Mouse (Mus musculus): ENCODE results near the gene Tspo. TPM values are rescaled to one million over a fixed set of nuclear protein-coding genes. Genes with fewer than 3 reads are reported as not detected.
A peak's percentile ranks its signal among the peaks of the same experiment; 100 is the strongest.

Gene Tspo
- total RNA-seq, 2 experiments from 2014 or later, result 51.5 to 74.4 TPM

- ATAC-seq (replicated peaks; ENCODE audit: low FRiP score, poor library complexity, severe bottlenecking), result no peak
Observed at GRCm38 (mm10) chr15:83575543-83575942, 12.2 kb downstream of the Tspo start.

GRCm38 (mm10) chr15:83576651-83577050, 13.3 kb downstream of the Tspo start:
- no peak for ATAC-seq (replicated peaks; ENCODE audit: low FRiP score, poor library complexity, severe bottlenecking)

GRCm38 (mm10) chr15:83582931-83583330, 19.5 kb downstream of the Tspo start:
- ATAC-seq (replicated peaks; ENCODE audit: low FRiP score, poor library complexity, severe bottlenecking), result no peak

DNA sequence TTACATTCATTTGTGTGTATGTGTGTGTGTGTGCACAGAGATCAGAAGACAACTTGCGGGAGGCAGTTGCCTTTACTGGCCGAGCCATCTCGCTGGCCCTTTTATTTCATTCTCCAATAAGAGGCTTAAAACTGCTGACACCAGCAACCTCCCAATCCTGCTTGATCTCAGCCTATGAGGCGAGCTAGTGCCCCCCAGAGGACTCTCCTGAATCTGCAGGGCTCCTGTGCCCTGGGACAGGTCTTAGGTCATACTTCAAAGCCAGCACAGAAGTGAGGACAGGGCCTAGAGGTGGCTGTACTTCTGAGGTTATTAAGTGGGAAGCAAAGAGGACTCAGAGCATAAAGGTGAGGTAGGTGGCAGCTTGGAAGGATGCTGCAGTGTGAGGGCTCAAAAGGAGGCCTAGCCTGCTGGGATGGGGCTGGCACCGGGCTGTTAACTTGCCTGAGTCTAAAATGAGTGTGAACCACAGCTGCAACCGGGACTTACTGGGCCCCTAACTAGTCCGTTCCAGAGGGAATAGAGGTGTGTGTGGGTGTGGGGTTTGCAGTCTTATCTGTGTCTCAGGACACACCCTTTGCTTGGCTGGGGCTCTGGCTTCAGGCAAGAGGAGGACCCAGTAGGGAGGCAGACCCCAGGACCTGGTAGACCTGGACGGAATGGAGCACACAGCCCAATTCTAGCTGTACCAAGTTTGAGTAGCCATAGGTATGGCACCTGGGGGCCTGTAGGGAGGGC, 20.2 kb downstream of the Tspo start:
- peak; percentile 79 for ATAC-seq (replicated peaks; ENCODE audit: low FRiP score, poor library complexity, severe bottlenecking)

DNA sequence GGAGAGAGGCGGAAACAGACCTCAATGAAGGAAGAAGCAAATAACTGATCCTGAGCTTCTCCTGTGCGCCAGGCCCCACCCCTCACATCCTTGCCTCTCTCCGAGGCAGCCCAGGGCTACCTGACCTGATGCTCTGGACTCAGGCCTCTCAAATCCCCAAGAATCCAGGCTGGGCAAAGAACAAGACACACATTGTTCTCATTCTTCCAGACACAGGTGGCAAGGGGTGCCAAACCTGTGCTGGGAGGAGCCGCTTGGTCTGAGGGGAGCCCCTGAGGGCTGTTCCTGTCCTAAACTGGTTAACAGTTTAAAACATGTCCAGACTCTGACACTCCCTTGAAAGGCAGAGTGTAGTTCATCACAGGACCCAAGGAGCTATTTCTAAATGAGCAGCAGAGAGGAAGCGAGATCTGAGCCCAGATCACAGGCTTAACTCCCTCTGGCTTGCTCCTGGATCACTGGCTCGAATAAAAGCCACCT, 21.4 kb downstream of the Tspo start:
- no peak for ATAC-seq (replicated peaks; ENCODE audit: low FRiP score, poor library complexity, severe bottlenecking)

DNA sequence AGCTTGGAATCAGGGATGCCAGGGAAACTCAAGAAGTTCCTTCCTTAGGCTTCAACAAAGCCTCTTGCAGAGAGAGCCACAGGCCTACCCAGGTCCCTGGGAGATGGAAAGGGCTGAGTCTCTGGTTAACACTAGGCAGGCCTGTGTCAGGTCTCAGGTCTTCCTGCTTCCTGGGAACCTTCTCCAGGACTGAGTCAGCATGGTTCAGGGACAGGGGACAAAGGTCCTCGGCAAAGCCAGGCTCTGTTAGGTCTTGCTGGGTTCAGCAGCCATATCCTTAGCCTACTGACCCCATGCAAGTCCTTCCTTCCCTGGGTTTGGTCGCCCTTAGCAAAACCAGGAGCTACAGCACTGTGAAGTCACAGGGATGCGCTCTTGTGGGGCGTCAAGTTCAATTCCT, 27.4 kb downstream of the Tspo start:
- no peak for ATAC-seq (replicated peaks; ENCODE audit: low FRiP score, poor library complexity, severe bottlenecking)

DNA sequence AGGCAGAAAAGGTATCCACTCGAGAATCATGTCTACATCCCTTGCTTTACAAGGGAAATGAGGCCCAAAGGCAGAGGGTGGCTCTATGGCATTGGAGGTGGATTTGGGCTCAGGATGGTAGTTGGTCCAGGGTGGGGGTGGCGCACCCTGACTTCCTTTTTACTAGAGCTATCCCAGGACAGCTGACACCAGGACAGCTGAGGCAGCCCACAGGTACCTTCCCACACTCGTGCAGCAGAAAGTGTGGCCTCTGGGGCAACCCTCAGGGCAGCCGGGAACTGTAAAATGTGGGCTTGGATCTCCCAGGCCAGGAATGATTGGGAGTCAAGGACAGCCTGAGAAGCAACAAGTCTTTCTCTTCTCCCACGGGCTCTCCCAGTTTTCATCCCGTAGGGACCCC, 28.4 kb downstream of the Tspo start:
- ATAC-seq (replicated peaks; ENCODE audit: low FRiP score, poor library complexity, severe bottlenecking), result no peak

- peak; percentile 66 for ATAC-seq (replicated peaks; ENCODE audit: low FRiP score, poor library complexity, severe bottlenecking)
Observed at GRCm38 (mm10) chr15:83592260-83593188, 29.1 kb downstream of the Tspo start.

DNA sequence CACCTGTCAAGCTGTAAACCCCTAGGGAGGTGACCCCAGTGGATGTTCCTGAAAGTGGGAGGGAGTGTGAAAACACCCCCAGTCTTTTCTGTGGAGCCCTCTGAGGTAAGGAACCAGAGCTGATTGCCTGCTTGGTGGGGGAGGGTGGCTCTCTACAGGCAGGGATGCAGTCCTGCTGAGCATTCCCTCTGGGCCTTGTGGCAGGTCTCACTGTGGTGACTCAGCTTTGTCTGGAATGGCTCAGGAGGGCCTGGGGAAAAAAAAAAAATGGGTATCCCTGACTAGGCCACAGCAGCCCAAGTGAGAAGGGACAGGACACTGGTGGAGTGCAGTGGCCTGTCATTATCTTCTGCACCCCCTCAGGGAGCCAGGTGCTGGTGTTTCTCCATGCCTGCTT, 29.8 kb downstream of the Tspo start:
- peak; percentile 32 for ATAC-seq (replicated peaks; ENCODE audit: low FRiP score, poor library complexity, severe bottlenecking)

- peak; percentile 60 for ATAC-seq (replicated peaks; ENCODE audit: low FRiP score, poor library complexity, severe bottlenecking)
Observed at GRCm38 (mm10) chr15:83593702-83594512, 30.5 kb downstream of the Tspo start.

DNA sequence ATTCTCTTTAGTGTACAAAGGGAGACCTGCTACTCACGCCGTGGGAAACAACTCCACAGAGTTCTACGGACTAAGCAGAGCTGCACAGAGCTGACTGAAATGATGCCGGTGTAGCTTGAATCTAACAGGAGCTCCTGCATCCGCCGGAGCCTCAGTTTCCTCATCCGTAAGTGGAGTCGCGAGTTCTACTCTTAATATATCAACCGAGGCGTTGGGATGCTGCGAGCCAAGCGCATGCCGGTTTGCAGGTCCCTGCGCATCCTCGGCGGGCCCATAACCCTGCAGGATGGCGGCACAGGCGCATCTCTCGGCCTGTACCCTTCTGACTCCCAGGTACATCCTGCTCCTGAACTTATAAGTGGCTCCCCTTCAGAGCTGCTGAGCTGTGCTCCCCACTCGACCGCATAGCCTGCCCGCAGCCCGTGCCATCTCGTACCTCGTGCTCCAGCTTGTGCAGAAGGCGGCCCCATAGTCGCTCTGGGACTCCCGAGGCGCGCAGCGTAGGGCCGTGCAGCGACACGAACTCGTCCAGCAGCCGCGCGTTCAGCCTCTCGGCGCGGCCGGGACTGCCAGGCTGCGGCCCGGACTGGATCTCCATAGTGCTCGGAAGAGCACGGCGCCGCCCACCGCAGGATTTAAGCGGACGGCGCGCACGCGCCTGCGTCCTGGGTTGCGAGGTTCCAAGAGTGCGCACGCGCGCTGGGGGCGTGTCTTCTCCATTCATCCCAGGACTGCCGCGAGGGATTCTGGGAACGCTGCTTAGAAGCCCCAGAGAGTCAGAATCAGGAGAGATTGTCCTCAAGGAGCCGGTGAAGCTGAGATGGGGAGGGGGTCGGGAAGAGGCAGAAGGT, 31.3 kb downstream of the Tspo start, which contains the start of gene Ttll12:
Gene Ttll12 (minus strand): TSS at position 645 of the 851 bp plus-strand sequence.
- peak; percentile 67 for ATAC-seq (replicated peaks; ENCODE audit: low FRiP score, poor library complexity, severe bottlenecking)

- no peak for ATAC-seq (replicated peaks; ENCODE audit: low FRiP score, poor library complexity, severe bottlenecking)
Observed at GRCm38 (mm10) chr15:83595364-83595711, 31.9 kb downstream of the Tspo start.

GRCm38 (mm10) chr15:83596833-83597232, 33.4 kb downstream of the Tspo start:
- ATAC-seq (replicated peaks; ENCODE audit: low FRiP score, poor library complexity, severe bottlenecking), result no peak

DNA sequence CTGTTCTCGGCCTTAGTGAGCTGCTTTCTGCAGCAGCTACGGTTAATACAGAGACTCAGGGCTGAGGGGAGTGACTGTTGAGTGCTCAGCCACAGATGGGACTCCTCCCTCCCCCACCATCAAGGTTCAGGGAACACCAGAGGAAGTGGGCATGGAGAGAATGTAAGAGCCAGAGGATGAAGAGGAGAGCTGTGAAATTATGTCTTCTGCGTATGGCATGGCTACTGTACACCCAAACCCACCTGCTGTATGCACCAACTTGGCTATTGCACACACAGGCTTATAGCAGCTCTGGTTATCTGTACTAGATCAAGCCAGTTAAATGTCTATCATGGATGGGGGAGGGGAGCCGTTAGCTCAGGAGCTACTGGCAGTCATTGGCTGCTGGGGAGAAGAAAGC, 37.8 kb downstream of the Tspo start:
- ATAC-seq (replicated peaks; ENCODE audit: low FRiP score, poor library complexity, severe bottlenecking), result no peak

DNA sequence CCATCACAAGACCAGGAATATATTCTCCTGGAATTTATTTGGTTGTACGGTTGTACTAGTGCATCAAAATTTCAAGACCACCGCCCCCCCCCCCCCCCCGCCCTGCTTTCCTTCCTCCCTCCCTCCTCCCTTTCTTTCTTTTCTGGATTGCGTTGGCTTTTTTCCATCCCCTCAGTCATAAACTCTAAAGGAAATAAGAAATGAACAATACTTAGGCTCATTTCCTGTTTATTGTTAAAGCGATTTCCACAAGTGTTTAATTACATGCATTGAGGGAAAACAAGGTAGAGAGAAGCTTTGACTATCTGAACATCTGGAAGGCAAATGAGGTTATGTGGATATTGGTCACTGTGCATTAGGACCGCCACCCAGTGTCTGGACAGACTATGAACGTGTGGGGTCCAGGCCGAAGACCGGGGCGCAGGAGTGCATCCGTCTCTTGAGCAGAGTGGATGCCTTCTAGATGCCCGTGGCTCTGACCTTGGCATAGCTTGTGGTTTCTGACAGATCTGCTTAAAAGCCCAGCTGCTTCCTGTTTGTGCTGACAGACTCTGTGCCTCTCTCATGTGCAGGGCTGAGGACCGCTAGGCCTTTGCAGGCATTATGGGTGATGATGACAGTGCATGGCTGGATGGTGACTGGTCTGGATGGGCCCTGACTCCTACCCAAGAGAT, 39.1 kb downstream of the Tspo start:
- no peak for ATAC-seq (replicated peaks; ENCODE audit: low FRiP score, poor library complexity, severe bottlenecking)

DNA sequence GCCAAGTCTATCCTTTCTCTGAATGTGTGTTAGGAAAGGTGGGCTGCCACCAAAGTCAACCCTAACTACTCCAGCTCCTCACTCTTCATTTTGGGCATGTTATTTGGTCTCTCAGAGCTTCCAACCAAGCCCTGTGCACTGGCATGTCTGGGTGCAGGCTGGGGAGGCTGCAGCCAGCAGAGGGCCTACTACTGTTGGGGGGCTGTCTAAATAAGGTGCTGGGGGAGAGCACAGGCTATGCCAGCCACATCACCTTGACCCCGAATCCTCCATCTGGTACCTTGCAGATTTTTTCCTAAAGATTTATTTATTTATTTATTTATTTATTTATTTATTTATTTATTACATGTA, 39.6 kb downstream of the Tspo start:
- ATAC-seq (replicated peaks; ENCODE audit: low FRiP score, poor library complexity, severe bottlenecking), result no peak

DNA sequence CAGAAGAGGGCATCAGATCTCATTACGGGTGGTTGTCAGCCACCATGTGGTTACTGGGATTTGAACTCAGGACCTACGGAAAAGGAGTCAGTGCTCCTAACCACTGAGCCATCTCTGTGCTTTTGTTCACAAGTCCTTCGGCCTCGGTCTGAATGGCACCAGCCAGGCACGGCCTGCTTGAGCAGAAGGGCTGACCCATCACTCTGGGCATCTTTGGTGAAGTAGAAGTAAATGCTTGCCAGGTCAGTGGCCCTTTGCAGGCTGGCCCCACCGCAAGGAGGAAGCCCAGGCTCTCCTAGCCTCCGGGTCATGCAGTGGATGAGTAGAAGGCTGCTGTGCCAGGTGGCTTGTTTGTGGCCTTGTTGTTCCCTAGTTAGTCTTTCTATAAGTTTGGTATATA, 40.0 kb downstream of the Tspo start:
- ATAC-seq (replicated peaks; ENCODE audit: low FRiP score, poor library complexity, severe bottlenecking), result no peak

DNA sequence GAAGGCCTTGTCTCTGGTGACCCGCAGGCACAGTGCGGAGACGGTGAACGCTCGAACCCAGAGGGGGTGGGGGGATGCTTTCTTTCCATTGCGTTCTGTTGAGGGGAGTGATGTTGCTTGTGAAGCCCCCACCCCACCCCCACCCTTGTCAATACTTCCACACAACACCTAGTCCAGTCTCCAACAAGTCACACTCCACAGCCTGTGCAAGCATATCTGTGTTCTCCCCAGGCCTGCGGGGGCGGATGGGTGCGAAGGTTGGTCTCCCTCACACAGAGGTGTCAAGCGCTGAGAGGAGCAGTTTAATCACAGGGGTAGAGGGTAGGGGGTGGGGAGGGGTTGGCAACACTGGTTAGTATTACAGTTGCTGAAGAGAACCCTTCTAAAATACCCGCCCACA, 42.8 kb downstream of the Tspo start:
- no peak for ATAC-seq (replicated peaks; ENCODE audit: low FRiP score, poor library complexity, severe bottlenecking)

DNA sequence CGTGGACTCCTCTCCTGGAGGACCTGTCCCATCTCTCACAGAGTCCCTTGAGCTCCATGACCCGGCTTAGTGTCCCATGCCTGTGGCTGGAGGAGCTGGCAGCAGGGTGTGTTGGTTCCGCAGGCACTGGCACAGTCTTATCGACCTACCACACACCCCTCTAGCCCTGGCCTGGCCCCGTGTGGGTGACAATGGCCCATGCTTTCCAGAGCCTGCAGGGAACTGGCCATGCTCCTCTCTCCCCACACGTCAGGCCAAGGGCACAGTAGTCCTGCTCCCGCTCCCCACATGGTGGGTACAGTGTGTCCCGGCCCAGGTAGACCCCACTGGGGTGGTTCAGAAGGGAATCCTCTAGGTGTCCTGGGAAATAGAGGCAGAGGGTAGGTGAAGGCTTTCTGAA, 43.3 kb downstream of the Tspo start:
- peak; percentile 89 for ATAC-seq (replicated peaks; ENCODE audit: low FRiP score, poor library complexity, severe bottlenecking)

Measured in erythroblast, adult 5-6 weeks (primary cell).